Mouse (Mus musculus): ENCODE data around the gene Dll4.

The Dll4 gene

DNA sequence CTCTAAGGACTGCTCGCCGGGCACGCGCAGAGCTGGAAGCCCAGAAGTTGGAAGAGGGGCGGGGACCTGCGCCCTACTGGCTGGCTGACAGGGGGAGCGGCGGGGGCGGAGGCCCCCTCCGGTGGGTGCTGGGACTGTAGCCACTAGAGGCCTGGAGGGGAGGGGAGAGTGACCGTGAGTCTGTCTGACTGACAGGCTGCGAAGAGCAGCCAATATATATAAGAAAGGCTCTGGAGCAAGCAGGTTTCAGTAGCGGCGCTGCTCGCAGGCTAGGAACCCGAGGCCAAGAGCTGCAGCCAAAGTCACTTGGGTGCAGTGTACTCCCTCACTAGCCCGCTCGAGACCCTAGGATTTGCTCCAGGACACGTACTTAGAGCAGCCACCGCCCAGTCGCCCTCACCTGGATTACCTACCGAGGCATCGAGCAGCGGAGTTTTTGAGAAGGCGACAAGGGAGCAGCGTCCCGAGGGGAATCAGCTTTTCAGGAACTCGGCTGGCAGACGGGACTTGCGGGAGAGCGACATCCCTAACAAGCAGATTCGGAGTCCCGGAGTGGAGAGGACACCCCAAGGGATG is at the start of gene Dll4:
TSS of gene Dll4 (plus strand) at position 217 of the 576 bp plus-strand sequence.
- DNase-seq (ENCODE audit: low read depth, low spot score): no peak

DNA sequence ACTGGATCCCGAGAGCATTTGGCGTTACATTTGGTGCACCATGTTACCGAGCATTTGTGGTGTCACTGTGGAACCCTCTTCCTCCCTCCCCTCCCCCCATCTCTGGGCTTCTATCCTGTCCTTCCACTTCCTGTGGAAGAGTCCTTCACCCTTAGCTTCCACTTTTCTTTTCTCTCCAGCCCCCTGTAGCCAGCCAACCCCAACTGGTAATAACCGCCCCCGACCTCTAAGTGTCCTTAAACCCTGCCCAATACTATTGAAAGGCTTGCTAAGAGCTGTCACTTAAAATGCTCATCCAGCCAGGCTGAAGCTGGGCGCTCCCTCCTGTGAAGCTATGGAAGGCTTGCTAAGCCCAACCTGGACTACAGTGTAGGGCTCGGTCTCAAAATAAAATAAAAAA is 48.7 kb upstream of the Dll4 start:
- no peak for DNase-seq (ENCODE audit: low read depth, low spot score)

DNA sequence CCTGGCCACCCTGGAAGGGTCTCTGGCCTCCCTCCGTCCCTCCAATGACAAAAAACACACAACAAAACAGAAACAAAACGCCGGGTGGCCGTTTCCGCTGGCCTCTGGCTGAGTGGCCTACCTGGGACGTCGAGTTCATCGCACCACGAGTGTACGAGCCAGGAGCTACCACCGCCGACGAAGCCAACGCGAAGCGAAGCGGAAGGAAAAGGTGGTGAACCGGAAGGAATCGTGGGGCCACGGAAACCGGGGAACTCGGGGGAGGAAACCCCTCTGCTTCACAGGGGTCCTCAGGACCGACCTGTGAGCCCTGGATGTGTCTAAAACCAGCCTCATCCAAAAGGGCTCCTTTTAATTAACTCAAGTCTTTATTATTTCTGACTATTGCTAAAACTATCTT is 47.8 kb upstream of the Dll4 start:
- DNase-seq (ENCODE audit: low read depth, low spot score): no peak

DNA sequence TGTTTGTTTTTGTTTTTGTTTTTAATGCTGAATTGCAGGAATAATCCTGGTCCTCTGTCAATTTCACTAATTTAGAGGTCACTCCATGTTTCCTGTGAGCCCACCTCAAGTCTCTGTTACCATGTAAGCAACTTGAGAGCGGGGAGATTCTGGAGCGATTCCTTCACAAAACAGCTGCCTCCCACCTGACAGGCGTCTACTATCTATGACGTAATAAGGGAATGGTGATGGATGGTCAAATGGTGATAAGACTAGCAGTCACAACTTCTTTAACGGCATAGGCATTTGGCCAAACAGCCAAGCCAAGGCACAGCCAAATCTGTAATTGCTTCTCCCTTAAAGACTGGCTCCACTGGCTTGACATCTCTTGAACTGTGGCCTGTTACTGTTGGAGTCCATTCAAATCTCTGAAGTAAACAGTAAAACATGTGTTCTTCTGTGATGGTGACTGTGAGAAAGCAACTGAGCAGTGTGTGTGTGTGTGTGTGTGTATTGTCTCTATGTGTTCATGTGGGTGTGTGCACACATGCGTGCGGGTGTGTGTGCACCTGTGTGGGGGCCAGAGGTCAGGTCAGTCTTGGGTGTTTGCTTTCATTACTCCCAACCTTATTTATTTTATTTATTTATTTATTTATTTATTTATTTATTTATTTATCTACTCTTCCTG is 43.6 kb upstream of the Dll4 start:
- DNase-seq (ENCODE audit: low read depth, low spot score): no peak

DNA sequence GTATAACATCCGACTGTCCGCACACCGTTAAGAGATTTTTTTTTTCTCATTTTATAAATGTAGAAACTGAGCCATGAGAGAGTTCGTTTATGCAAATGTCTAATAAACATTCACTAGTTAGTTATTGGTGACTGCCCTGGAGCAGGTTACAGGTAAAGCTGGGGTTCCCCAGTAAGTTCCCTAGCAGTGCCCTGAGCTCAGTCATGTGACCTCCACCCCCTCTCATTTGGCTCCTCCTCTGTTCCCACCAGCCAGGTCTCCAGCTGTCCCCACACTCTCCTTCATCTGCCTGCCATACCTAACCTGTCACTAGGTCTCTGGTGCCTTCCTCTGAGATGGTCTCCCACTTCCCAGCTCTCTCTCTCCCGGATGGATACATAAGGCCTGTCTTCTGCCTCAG is 38.2 kb upstream of the Dll4 start:
- peak; percentile 23 for DNase-seq (ENCODE audit: low read depth, low spot score)

DNA sequence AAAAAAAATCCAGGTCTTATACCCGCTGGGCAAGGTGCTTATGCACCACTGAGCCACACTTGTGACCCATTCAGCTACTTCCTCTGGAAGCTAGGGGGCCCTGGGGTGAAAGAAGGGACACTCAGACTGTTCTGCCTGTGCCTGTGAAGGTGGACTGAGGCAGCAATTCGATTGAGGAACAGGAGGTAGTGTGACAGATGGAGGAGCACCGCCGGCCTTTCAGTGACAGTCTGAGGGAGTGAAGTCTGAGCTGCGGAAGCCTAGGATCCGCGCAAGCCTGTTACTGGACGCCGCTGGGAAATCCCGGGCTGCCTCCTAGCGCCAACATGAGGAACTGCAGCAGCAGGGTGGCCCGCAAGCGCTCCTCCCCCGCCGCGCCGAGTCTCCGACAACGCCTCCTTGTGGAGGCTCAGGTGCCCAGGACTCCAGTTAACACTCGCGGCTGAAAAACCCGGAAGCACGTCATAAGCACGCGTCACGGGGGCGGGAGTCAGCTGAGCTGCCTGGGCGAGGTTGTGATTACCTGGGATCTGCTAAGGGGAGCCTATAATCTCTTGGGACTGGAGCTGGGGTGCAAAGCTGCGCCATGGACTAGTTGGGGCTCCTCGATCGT is 37.2 kb upstream of the Dll4 start, which contains the start of gene Vps18:
TSS of gene Vps18 (plus strand) at position 471 of the 613 bp plus-strand sequence.
- peak; percentile 98 for DNase-seq (ENCODE audit: low read depth, low spot score)

DNA sequence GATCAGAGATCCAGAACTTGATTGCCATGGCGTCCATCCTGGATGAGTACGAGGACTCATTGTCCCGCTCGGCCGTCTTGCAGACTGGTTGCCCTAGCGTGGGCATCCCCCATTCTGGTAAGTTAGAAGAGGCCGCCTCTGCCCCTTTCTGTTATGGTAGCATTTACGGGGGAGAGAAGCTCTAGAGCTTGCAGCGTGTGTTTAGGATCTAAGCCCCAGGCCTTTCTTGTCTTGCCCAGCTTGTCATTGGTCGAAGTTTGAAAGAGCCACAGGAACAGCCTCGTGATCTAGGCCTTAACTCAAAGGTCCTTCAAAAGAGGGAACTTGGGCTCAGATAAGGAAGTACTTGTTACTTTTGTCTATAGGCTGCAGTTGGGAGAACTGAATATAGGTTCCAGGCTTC is 36.6 kb upstream of the Dll4 start:
- DNase-seq (ENCODE audit: low read depth, low spot score): peak; percentile 58

DNA sequence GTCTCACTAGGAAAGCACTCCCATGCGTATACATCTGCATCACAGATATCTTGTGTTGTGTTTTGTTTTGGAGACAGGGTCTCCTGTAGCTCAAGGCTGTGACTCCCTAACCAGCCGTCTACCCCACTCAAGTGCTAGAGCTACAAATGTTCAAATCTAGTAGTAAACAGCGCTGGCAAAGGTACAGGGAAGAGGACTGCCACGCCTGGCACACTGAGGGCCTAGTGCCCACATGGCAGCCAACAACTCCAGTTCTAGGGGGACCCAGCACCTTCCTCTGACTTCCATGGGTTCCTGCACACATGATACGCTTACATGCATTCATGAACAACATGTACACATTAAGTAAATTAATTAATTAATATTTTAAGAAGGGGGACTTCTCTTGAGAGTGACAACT is 33.3 kb upstream of the Dll4 start:
- DNase-seq (ENCODE audit: low read depth, low spot score): no peak

DNA sequence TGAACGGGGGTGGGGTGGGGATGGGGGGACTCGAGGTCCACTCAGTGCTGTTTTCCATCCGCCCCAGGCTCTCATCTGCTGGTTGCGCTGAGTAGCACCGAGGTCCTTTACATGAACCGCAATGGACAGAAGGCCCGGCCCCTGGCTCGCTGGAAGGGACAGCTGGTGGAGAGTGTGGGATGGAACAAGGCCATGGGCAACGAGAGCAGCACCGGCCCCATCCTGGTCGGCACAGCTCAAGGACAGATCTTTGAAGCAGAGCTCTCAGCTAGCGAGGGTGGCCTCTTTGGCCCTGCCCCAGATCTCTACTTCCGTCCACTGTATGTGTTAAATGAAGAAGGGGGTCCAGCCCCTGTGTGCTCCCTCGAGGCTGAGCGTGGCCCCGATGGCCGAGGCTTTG is 32.7 kb upstream of the Dll4 start:
- DNase-seq (ENCODE audit: low read depth, low spot score): no peak

DNA sequence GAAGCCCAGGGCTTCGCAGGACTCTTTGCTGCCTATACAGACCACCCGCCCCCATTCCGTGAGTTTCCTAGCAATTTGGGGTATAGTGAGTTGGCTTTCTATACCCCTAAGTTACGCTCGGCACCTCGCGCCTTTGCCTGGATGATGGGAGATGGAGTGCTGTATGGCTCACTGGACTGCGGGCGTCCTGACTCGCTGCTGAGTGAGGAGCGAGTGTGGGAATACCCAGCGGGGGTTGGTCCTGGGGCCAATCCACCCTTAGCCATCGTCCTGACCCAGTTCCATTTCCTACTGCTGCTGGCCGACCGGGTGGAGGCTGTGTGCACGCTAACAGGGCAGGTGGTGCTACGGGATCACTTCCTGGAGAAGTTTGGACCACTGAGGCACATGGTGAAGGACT is 32.3 kb upstream of the Dll4 start:
- no peak for DNase-seq (ENCODE audit: low read depth, low spot score)

DNA sequence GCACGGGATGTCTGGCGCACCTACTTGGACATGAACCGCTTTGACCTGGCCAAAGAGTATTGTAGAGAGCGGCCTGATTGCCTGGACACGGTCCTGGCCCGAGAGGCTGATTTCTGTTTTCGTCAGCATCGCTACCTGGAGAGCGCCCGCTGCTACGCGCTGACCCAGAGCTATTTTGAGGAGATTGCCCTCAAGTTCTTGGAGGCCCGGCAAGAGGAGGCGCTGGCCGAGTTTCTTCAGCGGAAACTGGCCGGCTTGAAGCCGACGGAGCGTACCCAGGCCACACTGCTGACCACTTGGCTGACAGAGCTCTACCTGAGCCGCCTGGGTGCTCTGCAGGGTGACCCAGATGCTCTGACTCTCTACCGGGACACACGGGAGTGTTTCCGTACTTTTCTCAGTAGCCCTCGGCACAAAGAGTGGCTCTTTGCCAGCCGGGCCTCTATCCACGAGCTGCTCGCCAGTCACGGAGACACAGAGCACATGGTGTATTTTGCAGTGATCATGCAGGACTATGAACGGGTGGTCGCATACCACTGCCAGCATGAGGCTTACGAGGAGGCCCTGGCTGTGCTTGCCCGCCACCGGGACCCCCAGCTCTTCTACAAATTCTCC is 31.7 kb upstream of the Dll4 start:
- no peak for DNase-seq (ENCODE audit: low read depth, low spot score)

DNA sequence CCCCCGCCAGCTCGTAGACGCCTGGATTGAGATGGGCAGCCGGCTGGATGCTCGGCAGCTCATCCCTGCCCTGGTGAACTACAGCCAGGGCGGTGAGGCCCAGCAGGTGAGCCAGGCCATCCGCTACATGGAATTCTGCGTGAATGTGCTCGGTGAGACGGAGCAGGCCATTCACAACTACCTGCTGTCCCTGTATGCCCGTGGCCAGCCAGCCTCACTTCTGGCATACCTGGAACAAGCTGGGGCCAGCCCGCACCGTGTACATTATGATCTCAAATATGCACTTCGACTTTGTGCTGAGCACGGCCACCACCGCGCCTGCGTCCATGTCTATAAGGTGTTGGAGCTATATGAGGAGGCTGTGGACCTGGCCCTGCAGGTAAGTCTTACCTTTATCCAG is 31.2 kb upstream of the Dll4 start:
- no peak for DNase-seq (ENCODE audit: low read depth, low spot score)

DNA sequence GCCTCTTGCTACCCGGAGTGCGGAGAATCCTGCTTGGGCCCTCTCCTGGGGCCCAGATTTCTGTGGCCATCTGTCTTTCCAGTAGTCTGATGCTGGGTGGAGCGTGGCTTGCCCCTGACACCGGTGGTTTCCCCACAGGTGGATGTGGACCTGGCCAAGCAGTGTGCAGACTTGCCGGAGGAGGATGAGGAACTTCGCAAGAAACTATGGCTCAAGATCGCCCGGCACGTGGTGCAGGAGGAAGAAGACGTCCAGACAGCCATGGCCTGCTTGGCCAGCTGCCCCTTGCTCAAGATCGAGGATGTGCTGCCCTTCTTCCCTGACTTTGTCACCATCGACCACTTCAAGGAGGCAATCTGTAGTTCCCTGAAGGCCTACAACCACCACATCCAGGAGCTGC is 28.8 kb upstream of the Dll4 start:
- DNase-seq (ENCODE audit: low read depth, low spot score): no peak

DNA sequence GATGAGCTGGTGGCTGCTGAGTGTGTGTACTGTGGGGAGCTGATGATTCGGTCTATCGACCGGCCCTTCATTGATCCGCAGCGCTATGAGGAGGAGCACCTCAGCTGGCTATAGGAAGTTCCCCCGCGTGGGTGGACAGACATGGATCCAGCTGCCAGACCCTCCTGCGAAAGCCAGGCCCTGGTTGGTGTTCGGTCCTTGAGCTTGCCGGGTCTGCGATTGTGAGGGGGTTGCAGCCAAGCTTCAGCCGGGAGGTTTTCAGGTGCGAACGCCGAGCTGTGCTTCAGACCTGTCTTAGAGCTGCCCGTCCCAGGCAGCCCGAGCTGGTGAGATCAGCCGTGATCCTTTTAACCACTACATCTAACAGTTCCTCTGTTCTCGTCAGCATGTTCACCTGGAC is 28.1 kb upstream of the Dll4 start:
- DNase-seq (ENCODE audit: low read depth, low spot score): no peak

DNA sequence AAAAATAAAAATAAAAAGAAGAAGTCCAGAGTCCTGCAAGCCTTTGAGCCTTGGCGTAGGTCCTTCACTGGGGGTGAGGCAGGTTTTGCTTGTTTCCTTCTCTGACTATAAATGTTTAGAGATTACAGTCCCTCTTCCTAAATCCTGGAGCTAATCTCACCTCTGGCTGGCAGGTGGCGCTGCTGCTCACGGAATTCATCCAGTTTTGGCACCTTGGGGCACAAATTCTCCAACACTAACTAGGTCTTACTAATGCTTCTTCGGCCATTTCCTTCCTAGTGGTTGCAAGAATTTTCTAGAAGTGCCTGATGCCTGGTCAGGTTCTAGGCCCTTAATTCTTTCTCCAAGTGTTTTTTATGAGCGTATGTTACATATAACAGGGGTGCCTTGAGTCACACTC is 27.3 kb upstream of the Dll4 start:
- DNase-seq (ENCODE audit: low read depth, low spot score): peak; percentile 60

DNA sequence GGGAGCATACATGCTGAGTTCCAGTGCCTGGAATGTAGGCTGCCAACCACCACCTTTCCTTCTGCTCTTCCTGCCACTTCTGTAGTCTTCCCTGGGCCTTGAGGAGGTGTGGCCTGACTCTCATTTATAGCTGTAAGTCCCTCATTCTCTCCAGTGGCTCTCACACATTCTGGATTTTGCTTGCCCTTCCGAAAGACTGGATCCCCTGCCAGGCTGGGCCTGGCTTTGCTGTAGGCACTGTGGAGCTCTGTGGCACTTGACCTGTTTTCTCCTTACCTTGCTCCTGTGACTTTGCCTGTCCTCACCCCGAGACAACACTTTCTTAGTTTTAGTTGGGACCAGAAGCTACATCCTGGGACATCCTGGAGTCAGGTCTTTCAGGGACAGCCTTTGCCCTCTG is 26.7 kb upstream of the Dll4 start:
- DNase-seq (ENCODE audit: low read depth, low spot score): no peak

DNA sequence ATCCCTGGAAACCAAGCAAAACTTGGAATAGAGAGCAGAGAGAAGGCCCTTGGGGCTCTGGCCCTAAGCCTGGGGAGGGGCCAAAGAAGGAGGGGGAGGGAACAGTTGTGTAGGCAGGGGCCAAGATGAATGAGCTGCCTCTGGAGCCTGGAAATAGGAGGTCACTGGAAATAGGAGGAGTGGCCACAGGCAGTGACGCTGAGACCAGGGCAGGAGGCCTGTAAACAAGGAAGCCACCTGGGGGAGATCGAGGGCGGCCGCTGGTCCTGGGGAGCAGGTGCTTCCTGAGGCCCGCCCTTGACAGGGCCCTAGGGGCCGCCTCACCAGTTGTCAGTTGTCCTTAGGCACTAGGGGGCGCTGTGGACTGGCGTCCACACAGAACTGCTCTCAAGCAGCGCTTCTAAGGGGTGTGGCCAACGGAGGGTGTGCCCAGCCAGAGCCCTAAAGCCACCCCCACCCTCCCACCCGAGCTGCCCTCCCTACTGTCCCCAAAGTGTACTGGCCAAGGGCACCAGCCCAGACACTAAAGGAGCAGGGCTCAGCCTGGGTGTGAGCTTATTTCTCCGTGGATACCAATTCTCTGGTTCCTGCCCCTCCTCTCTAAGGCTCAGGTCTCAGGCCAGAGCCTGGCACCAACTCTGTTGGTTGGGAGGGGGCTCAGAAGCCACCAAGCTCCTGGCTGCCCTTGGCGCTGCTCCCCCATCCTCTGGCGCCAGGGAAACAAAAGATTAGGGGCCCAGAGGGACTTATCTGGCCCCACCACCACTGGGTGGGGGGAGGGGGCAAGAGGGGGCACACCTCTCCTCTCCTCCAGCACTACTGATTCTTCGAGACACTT is 25.4 kb upstream of the Dll4 start:
- peak; percentile 98 for DNase-seq (ENCODE audit: low read depth, low spot score)

DNA sequence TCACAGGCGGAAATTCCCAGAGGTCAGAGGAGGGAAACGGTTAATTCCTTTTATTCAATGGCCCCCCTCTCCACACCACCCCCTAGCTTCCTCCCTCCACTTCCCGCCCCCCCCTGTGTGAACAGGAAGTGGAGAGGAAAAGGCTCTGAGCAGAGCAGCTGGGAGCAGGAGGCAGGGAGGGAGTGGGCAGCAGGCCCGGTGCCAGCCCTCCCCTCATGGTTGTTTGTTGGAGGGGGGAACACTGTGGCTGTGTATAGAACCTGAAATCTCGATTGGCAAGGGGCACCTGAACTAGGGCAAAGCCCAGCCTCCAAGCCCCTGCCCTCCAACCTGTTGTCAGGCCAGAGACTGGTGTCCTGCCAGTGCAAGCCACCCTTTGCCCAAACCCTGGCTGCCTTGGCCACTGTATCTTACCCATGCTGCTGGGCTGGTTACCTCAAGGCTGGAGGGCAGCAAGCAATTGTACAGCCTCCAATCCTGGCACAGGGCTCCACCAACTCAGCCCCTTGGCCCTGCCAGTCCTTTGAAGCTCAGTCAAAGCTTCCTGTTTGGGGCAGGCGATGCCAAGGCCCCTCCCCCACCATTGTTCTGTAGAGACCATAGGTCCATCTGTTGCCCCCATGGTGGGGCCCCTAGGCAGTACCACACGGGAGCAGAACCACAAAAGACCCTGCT is 24.6 kb upstream of the Dll4 start:
- no peak for DNase-seq (ENCODE audit: low read depth, low spot score)

DNA sequence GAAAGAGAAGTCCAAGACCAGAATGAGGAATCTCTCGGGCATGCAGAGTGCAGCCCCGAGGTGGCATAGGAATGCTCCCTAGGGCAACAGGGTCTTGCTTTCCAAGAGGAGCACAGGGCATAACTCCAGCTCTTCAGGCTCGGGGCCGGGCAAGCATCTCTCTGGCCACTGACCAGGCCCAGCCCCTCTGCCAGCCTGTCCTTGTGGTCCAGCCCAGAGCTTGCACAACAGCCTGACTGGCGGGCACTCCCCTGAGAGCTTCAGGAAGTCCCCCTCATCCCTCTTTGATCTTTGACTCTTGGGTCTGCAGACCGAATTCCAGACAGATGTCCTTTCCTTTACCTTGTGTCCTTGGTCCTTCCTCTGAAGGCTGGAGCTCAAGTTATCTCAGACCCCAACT is 22.7 kb upstream of the Dll4 start:
- no peak for DNase-seq (ENCODE audit: low read depth, low spot score)

DNA sequence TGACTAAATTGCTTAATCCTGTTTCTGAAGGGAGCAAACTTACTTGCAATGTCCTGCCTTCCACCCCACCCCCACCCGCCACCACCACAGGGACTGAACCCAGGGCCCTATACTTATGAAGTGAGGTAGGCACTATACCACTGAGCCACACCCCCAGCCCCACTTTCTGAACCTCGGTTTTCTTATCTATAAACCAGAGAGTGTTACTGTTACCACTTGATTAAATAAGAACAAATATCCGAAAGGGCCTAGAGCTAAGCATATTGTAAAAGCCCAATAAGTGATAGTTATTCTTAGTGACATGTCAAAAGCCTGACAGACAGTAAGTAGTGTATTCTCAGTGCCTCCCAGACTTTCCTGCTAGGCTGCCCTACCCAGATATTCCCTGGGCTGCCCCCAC is 21.2 kb upstream of the Dll4 start:
- no peak for DNase-seq (ENCODE audit: low read depth, low spot score)

DNA sequence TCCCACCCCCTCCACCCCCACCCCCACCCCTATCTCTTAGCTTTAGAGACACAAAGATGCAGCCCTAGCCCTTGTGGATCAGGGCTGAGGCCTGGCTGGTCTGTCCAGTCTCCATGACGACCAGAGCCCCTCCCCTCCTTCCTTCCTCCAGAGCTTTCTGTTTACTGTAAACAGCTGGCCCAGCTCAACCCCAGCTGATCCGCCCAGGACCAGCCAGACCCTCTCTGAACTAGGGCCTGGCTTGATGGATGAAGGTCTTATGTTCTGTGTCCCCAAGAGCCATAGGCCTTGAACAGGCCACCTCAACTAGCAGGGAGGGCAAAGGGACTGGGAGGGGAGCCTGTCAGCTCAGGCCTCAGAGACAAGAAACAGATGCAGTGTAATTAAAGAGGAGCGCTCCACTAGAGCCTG is 20.8 kb upstream of the Dll4 start:
- DNase-seq (ENCODE audit: low read depth, low spot score): no peak
